Mouse (Mus musculus) lung, postnatal 14 days (tissue): ENCODE results near the gene H2al1e.
"Not testable (repeated sequence)": the region's sequence is repeated elsewhere in the genome, so short reads cannot be mapped to it uniquely, and the experiment has no call there.

Experiments used
- DNase-seq: peaks from one replicate; pipeline ENCODE4 v3.0.0; 2021

H2al1e gene

GRCm38 (mm10) chrX:11311634-11312033 lies at the start of gene H2al1e:
TSS of gene H2al1e (plus strand) at chrX:11311934.
- DNase-seq: not testable (repeated sequence)

GRCm38 (mm10) chrX:11264918-11265317 lies 46.8 kb upstream of the H2al1e start:
- no peak for DNase-seq

GRCm38 (mm10) chrX:11267791-11268190 lies 43.9 kb upstream of the H2al1e start:
- DNase-seq: no peak

- DNase-seq: no peak
Measured at GRCm38 (mm10) chrX:11269074-11269473, 42.7 kb upstream of the H2al1e start.

GRCm38 (mm10) chrX:11273190-11273589 lies 38.5 kb upstream of the H2al1e start:
- DNase-seq: no peak

- no peak for DNase-seq
Measured at GRCm38 (mm10) chrX:11277083-11277482, 34.7 kb upstream of the H2al1e start.

- DNase-seq: no peak
Measured at GRCm38 (mm10) chrX:11280741-11281140, 31.0 kb upstream of the H2al1e start.

GRCm38 (mm10) chrX:11288306-11288882 lies 23.3 kb upstream of the H2al1e start:
- DNase-seq: peak; percentile 51

- no peak for DNase-seq
Measured at GRCm38 (mm10) chrX:11289244-11289643, 22.5 kb upstream of the H2al1e start.

- DNase-seq: not testable (repeated sequence)
Measured at GRCm38 (mm10) chrX:11298957-11299356, 12.8 kb upstream of the H2al1e start, which contains the start of gene H2al1a. TSS of gene H2al1a (plus strand) at chrX:11299257.

GRCm38 (mm10) chrX:11302132-11302531 lies 9.6 kb upstream of the H2al1e start, which contains the start of gene H2al1b:
TSS of gene H2al1b (plus strand) at chrX:11302432.
- not testable (repeated sequence) for DNase-seq

- not testable (repeated sequence) for DNase-seq
Measured at GRCm38 (mm10) chrX:11305355-11305754, 6.4 kb upstream of the H2al1e start, which contains the start of gene H2al1c. TSS of gene H2al1c (plus strand) at chrX:11305655.

- DNase-seq: not testable (repeated sequence)
Measured at GRCm38 (mm10) chrX:11308524-11308923, 3.2 kb upstream of the H2al1e start, which contains the start of gene H2al1d. TSS of gene H2al1d (plus strand) at chrX:11308824.

GRCm38 (mm10) chrX:11314858-11315257 lies 3.1 kb downstream of the H2al1e start, which contains the start of gene H2al1f:
TSS of gene H2al1f (plus strand) at chrX:11315158.
- not testable (repeated sequence) for DNase-seq

GRCm38 (mm10) chrX:11317956-11318355 lies 6.2 kb downstream of the H2al1e start, which contains the start of gene H2al1g:
TSS of gene H2al1g (plus strand) at chrX:11318256.
- not testable (repeated sequence) for DNase-seq

GRCm38 (mm10) chrX:11321192-11321591 lies 9.5 kb downstream of the H2al1e start, which contains the start of gene H2al1h:
TSS of gene H2al1h (plus strand) at chrX:11321492.
- DNase-seq: not testable (repeated sequence)

GRCm38 (mm10) chrX:11324359-11324758 lies 12.6 kb downstream of the H2al1e start, which contains the start of gene H2al1i:
TSS of gene H2al1i (plus strand) at chrX:11324659.
- not testable (repeated sequence) for DNase-seq

GRCm38 (mm10) chrX:11327522-11327921 lies 15.8 kb downstream of the H2al1e start, which contains the start of gene H2al1j:
TSS of gene H2al1j (plus strand) at chrX:11327822.
- not testable (repeated sequence) for DNase-seq

- DNase-seq: peak; percentile 8
Measured at GRCm38 (mm10) chrX:11345762-11346161, 34.0 kb downstream of the H2al1e start.

- no peak for DNase-seq
Measured at GRCm38 (mm10) chrX:11346756-11347155, 35.0 kb downstream of the H2al1e start.

- DNase-seq: no peak
Measured at GRCm38 (mm10) chrX:11360823-11361222, 49.1 kb downstream of the H2al1e start.

GRCm38 (mm10) chrX:11361261-11361660 lies 49.5 kb downstream of the H2al1e start:
- DNase-seq: no peak
